Mouse (Mus musculus): ENCODE measurements around the gene Zc3h6. TPM values are rescaled to one million over a fixed set of nuclear protein-coding genes. Genes with fewer than 3 reads are reported as not detected.

The Zc3h6 gene
- polyA plus RNA-seq, 1 experiment from 2014 or later = 1.5 TPM

Small RNA genes lying within 50 kb of the gene (microRNA-seq; reads per million reads assigned to microRNA genes)
- gene Gm22859 = not detected

Other genes with a start within 250 kb of the Zc3h6 start
- gene Tmem87b, start 149.3 kb upstream of the Zc3h6 start, polyA plus RNA-seq (2015; fragmentation: Nextera tagmentation; extraction: Ambion mirVana) = 34.3 and 36.6 TPM in 2 replicates
- gene Fbln7, start 104.4 kb upstream of the Zc3h6 start, polyA plus RNA-seq (2015; fragmentation: Nextera tagmentation; extraction: Ambion mirVana) = 4.5 and 5.2 TPM in 2 replicates
- gene Zc3h8, start 23.3 kb upstream of the Zc3h6 start, polyA plus RNA-seq (2015; fragmentation: Nextera tagmentation; extraction: Ambion mirVana) = 5.5 and 6.1 TPM in 2 replicates
- 5.5 and 7.3 TPM in 2 replicates for gene Gm10762, start 323 bp downstream of the Zc3h6 start, polyA plus RNA-seq (2015; fragmentation: Nextera tagmentation; extraction: Ambion mirVana)
- 0.06 and 0.10 TPM in 2 replicates for gene Vinac1, start 80.8 kb downstream of the Zc3h6 start, polyA plus RNA-seq (2015; fragmentation: Nextera tagmentation; extraction: Ambion mirVana)
- 12.0 and 13.1 TPM in 2 replicates for gene Ttl, start 98.5 kb downstream of the Zc3h6 start, polyA plus RNA-seq (2015; fragmentation: Nextera tagmentation; extraction: Ambion mirVana)
- 22.1 and 24.6 TPM in 2 replicates for gene Polr1b, start 133.6 kb downstream of the Zc3h6 start, polyA plus RNA-seq (2015; fragmentation: Nextera tagmentation; extraction: Ambion mirVana)
- 21.5 and 22.4 TPM in 2 replicates for gene Chchd5, start 162.3 kb downstream of the Zc3h6 start, polyA plus RNA-seq (2015; fragmentation: Nextera tagmentation; extraction: Ambion mirVana)
- 24.8 and 25.9 TPM in 2 replicates for gene Slc20a1, start 231.4 kb downstream of the Zc3h6 start, polyA plus RNA-seq (2015; fragmentation: Nextera tagmentation; extraction: Ambion mirVana)